Mouse (Mus musculus): ENCODE data around the gene Galnt13. TPM values are rescaled to one million over a fixed set of nuclear protein-coding genes. Genes with fewer than 3 reads are reported as not detected.

Galnt13 gene
- polyA plus RNA-seq, 1 experiment from 2014 or later = not detected

DNA sequence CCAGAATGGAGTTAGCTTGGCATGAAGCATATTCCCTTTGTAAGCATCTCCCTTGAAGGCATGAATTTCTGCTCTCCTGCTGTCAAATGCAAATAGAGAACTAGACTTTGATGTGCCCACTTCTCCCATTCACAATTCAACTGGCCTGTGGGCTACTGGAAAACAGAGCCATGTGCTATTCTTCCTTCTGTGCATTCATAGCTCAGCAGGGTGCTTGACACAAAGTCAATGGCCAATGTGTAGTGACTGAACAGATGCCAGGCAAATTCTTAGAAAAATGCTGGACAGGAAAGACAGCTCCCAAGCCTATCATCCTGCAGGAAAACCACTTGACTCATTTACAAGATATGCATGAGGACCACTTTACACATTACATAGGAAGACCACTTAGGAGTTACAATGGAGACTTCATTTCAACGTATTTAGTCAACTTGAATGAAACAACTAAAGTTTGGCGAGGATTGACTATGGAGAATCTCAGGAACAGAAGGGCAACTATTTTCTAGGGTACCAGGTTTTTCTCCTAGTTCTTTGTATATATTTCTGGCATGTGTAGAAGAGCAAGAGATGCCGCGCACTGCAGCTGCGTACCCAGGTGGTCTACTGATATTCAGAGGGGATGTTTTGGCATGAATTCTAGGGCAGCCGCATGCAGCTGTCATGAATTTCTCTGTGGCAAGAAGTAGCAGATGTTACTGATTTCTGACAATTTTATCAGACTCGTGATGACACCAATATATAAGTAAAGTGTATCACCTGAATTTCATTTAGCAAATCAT lies 470.4 kb downstream of the Galnt13 start:
- Histone ChIP-seq H3K4me3 (replicated peaks; ENCODE audit: low read depth, low read length) (no peak overlapping the region), H3K9me3 (replicated peaks; ENCODE audit: low read length) (no peaks in the 10 kb centered on the region), H3K27me3 (ENCODE audit: insufficient read depth, low read length) (no peaks in the 10 kb centered on the region), H3K36me3 (ENCODE audit: insufficient read depth, low read length) (no peaks in the 10 kb centered on the region), H3K4me2 (ENCODE audit: low read length) (no peak overlapping the region), H3K27ac (no peak overlapping the region), H3K4me1 (replicated peaks; ENCODE audit: insufficient read depth, low read length) (no peaks in the 10 kb centered on the region), H3K9ac (ENCODE audit: low read depth, low read length) (no peak overlapping the region)
- TF ChIP-seq CTCF (IDR thresholded peaks at IDR 0.05; ENCODE audit: low read depth) = no peak
- DNase-seq (ENCODE audit: low spot score) (no peak), ATAC-seq (replicated peaks; ENCODE audit: low FRiP score, low read depth) (no peak)
- WGBS = 90% methylated on average over 7 of the region's 7 CpGs

DNA sequence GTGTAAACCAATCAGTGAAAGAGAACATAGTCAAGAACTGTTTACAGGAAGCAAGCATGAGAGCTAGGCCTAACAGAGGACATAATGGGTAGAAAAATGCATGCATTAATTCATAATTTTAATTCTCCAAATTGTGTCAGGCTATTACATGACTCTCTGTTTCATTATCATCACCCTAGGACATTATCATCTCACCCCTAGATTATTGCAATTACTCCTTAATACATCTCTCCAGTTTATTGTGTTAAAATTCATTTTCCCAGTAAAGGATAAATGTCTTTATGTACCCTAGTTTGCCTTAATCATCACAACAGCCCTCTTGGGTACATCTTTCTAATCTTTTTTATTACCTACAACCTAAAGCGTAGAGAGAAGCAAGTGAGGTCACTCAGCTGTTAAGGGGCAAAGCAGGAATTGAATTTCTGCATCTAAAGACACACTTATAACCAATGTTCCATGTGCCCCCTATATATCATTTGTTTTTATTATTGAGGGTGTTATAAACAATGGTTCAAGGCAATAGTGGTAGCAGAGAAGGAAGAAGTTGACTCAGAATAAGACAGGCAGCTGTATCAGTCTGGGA lies 479.1 kb downstream of the Galnt13 start:
- no peak for ATAC-seq (replicated peaks; ENCODE audit: low FRiP score, low read depth)
- WGBS = 52% methylated on average over 1 of the region's 1 CpGs
- no peak for TF ChIP-seq CTCF (IDR thresholded peaks at IDR 0.05; ENCODE audit: low read depth)

DNA sequence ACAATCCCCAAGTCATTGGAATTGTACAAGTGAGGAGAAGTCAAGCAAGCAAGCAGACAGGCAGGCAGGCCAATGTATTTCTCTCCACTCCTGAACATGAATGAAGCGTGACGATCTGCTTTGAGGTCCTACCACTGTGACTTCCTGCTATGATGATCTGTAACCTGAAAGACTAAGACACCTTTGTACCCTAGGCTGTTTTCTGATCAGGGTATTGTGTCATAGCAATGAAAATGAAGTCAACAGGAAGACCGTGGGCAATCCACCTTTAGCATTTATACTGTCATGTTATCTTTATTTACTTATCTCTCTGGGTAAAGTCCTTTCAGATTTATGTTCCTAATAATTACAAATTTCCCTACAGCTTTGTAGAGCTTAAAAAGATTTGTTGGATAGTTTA lies 500.3 kb downstream of the Galnt13 start:
- no peaks in the 10 kb centered on the region for H3K4me1 ChIP-seq (replicated peaks; ENCODE audit: insufficient read depth, low read length)
- no peaks in the 10 kb centered on the region for H3K27me3 ChIP-seq (ENCODE audit: insufficient read depth, low read length)
- H3K4me2 ChIP-seq (ENCODE audit: low read length) = no peak overlapping the region
- H3K9me3 ChIP-seq (replicated peaks; ENCODE audit: low read length) = no peaks in the 10 kb centered on the region
- no peak overlapping the region for H3K27ac ChIP-seq
- no peak overlapping the region for H3K9ac ChIP-seq (ENCODE audit: low read depth, low read length)
- ATAC-seq (replicated peaks; ENCODE audit: low FRiP score, low read depth) (no peak), DNase-seq (ENCODE audit: low spot score) (no peak)
- H3K4me3 ChIP-seq (replicated peaks; ENCODE audit: low read depth, low read length) = no peak overlapping the region
- 78% methylated on average over 3 of the region's 3 CpGs for WGBS
- TF ChIP-seq CTCF (IDR thresholded peaks at IDR 0.05; ENCODE audit: low read depth) = no peak
- H3K36me3 ChIP-seq (ENCODE audit: insufficient read depth, low read length) = no peaks in the 10 kb centered on the region

More for the DNA sequence above, 479.1 kb downstream of the Galnt13 start:
- no peaks in the 10 kb centered on the region for H3K4me1 ChIP-seq (replicated peaks; ENCODE audit: insufficient read depth, low read length)
- H3K27me3 ChIP-seq (ENCODE audit: insufficient read depth, low read length) = no peaks in the 10 kb centered on the region
- H3K4me3 ChIP-seq (replicated peaks; ENCODE audit: low read depth, low read length) = no peak overlapping the region
- H3K27ac ChIP-seq = no peak overlapping the region
- no peaks in the 10 kb centered on the region for H3K36me3 ChIP-seq (ENCODE audit: insufficient read depth, low read length)
- DNase-seq (ENCODE audit: low spot score) = no peak
- H3K4me2 ChIP-seq (ENCODE audit: low read length) = no peak overlapping the region
- no peaks in the 10 kb centered on the region for H3K9me3 ChIP-seq (replicated peaks; ENCODE audit: low read length)
- no peak overlapping the region for H3K9ac ChIP-seq (ENCODE audit: low read depth, low read length)

DNA sequence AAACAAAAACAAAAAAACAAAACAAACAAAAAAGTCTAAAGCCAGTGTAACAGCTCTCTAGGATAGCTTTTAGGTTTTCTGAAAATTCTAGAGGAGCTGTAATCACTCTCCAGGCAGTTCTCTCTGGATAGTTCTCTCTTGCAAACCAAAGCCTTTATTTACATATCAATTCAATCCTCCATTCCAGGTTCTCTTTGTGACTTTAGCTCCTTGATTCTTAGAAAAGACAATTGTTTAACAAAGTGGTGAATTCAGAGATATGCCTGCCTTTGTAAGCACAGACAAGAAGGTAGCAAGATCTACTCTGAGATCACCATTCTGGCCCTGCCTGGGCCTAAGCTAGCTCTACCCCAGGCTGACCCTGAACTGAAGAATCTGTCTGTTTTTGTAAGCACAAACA lies 501.2 kb downstream of the Galnt13 start:
- H3K27me3 ChIP-seq (ENCODE audit: insufficient read depth, low read length) = no peaks in the 10 kb centered on the region
- ATAC-seq (replicated peaks; ENCODE audit: low FRiP score, low read depth) (no peak), DNase-seq (ENCODE audit: low spot score) (no peak)
- H3K4me3 ChIP-seq (replicated peaks; ENCODE audit: low read depth, low read length) = no peak overlapping the region
- no peak overlapping the region for H3K9ac ChIP-seq (ENCODE audit: low read depth, low read length)
- no peak overlapping the region for H3K4me2 ChIP-seq (ENCODE audit: low read length)
- no peaks in the 10 kb centered on the region for H3K9me3 ChIP-seq (replicated peaks; ENCODE audit: low read length)
- no peaks in the 10 kb centered on the region for H3K36me3 ChIP-seq (ENCODE audit: insufficient read depth, low read length)
- TF ChIP-seq CTCF (IDR thresholded peaks at IDR 0.05; ENCODE audit: low read depth) = no peak
- no peak overlapping the region for H3K27ac ChIP-seq
- H3K4me1 ChIP-seq (replicated peaks; ENCODE audit: insufficient read depth, low read length) = no peaks in the 10 kb centered on the region

DNA sequence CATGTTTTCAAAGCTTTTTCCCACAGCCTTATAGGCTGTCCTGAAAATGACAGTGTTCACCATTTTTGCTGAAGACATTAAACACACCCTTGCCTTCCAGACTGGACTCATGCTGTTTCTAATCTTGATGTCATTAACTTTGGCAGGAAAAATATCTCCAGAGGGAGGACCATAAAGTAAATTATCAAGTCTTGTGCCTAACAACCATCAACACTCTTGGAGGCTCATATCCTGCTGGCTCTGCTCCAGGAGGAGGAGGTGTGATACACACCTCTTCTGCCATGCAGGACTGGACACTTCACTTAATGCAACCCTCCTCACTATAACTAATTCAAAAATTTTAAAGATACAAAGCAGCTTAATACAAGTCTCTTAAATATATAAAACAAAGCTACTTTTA lies 502.0 kb downstream of the Galnt13 start:
- DNase-seq (ENCODE audit: low spot score) (no peak), ATAC-seq (replicated peaks; ENCODE audit: low FRiP score, low read depth) (no peak)
- H3K27ac ChIP-seq = no peak overlapping the region
- no peaks in the 10 kb centered on the region for H3K9me3 ChIP-seq (replicated peaks; ENCODE audit: low read length)
- H3K4me1 ChIP-seq (replicated peaks; ENCODE audit: insufficient read depth, low read length) = no peaks in the 10 kb centered on the region
- no peak overlapping the region for H3K4me3 ChIP-seq (replicated peaks; ENCODE audit: low read depth, low read length)
- H3K4me2 ChIP-seq (ENCODE audit: low read length) = no peak overlapping the region
- H3K36me3 ChIP-seq (ENCODE audit: insufficient read depth, low read length) = no peaks in the 10 kb centered on the region
- no peak overlapping the region for H3K9ac ChIP-seq (ENCODE audit: low read depth, low read length)
- no peak for TF ChIP-seq CTCF (IDR thresholded peaks at IDR 0.05; ENCODE audit: low read depth)
- H3K27me3 ChIP-seq (ENCODE audit: insufficient read depth, low read length) = no peaks in the 10 kb centered on the region

DNA sequence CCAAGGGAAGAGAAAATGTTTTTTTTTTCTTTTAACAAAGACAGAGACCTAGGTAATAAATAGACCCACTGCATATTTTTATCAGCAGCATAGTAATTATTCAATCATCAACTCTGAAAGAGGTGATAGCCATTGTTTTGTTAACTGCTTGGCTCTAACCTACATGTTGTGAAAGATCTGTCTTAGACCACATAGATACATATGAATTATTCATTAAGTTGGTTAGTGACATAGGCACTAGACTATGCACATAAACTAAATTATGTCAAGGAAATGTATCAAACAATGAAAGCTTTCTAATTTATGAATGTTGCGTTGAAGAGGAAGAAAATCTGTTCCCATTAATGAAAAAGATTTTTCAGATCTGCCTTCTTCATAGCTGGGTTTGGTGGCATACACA lies 507.3 kb downstream of the Galnt13 start:
- H3K27ac ChIP-seq = no peak overlapping the region
- no peaks in the 10 kb centered on the region for H3K36me3 ChIP-seq (ENCODE audit: insufficient read depth, low read length)
- no peaks in the 10 kb centered on the region for H3K4me1 ChIP-seq (replicated peaks; ENCODE audit: insufficient read depth, low read length)
- H3K9ac ChIP-seq (ENCODE audit: low read depth, low read length) = no peak overlapping the region
- no peaks in the 10 kb centered on the region for H3K9me3 ChIP-seq (replicated peaks; ENCODE audit: low read length)
- TF ChIP-seq CTCF (IDR thresholded peaks at IDR 0.05; ENCODE audit: low read depth) = no peak
- WGBS = 78% methylated on average over 1 of the region's 1 CpGs
- H3K4me3 ChIP-seq (replicated peaks; ENCODE audit: low read depth, low read length) = no peak overlapping the region
- DNase-seq (ENCODE audit: low spot score) = no peak
- H3K4me2 ChIP-seq (ENCODE audit: low read length) = no peak overlapping the region
- no peak for ATAC-seq (replicated peaks; ENCODE audit: low FRiP score, low read depth)
- H3K27me3 ChIP-seq (ENCODE audit: insufficient read depth, low read length) = no peaks in the 10 kb centered on the region

Data from kidney, postnatal 0 days (tissue).